9 mouse cellular contexts compared by ENCODE assay signal in genomic region chr5:24303199-24303598, GRCm38 (mm10). TPM values are rescaled to one million over a fixed set of nuclear protein-coding genes. Genes with fewer than 3 reads are reported as not detected.
DNase-seq lines count a peak whose midpoint lies in the region; ATAC-seq and TF ChIP-seq lines count a peak whose summit lies in the region.
"Had no signal": no experiment of that assay in that cellular context is flagged by ENCODE, and none has a peak within 500 bp of the region (broad histone marks: within the 10 kb centered on the region; RNA-seq: fewer than 3 reads in every experiment).

No protein-coding gene starts in this region.

- TF ChIP-seq CTCF in MEL (IDR thresholded peaks at IDR 0.05 in 2 of 3, conservative IDR thresholded peaks at IDR 0.05 in 1 of 3; ENCODE audit: control insufficient read depth in 1 of 3, insufficient read depth in 1 of 3, low read depth in 2 of 3, low read length in 3 of 3, poor library complexity in 1 of 3, severe bottlenecking in 1 of 3), result peak; percentile 23 to 50 (median 42)

- H3K36me3 ChIP-seq in kidney, embryonic 14.5 days (ENCODE audit: control insufficient read depth, insufficient read depth, low read length), result no peaks in the 10 kb centered on the region
- H3K36me3 ChIP-seq in MEL (ENCODE audit: control insufficient read depth in 1 of 2, insufficient read depth in 2 of 2, low read length in 2 of 2), result no peaks in the 10 kb centered on the region
- H3K36me3 ChIP-seq in limb, embryonic 10.5 days, result no peaks in the 10 kb centered on the region
- H3K36me3 ChIP-seq: embryonic facial prominence, embryonic 12.5 days had no signal

- 69% methylated on average over 3 of the region's 3 CpGs for WGBS in kidney, embryonic 14.5 days
- 65% methylated on average over 3 of the region's 3 CpGs for WGBS in limb, embryonic 10.5 days

- H3K9me3 ChIP-seq in kidney, embryonic 14.5 days (ENCODE audit: control insufficient read depth, low read length), result 0 out of 2 replicates have a peak, but pooled peaks cover 2% of the 10 kb centered on the region
- no peaks in the 10 kb centered on the region for H3K9me3 ChIP-seq in MEL (replicated peaks; ENCODE audit: insufficient read depth, low read length)
- H3K9me3 ChIP-seq in limb, embryonic 10.5 days (replicated peaks), result no peaks in the 10 kb centered on the region
- H3K9me3 ChIP-seq: embryonic facial prominence, embryonic 12.5 days had no signal

- H3K27me3 ChIP-seq in kidney, embryonic 14.5 days (ENCODE audit: control insufficient read depth, insufficient read depth, low read length), result no peaks in the 10 kb centered on the region
- peaks cover 4 to 6% of the 10 kb centered on the region in 2 experiments; a peak in 1 of 4 replicates for H3K27me3 ChIP-seq in MEL (ENCODE audit: control insufficient read depth in 1 of 2, insufficient read depth in 2 of 2, low read length in 2 of 2)
- no peaks in the 10 kb centered on the region for H3K27me3 ChIP-seq in limb, embryonic 10.5 days (ENCODE audit: low read depth, poor library complexity, severe bottlenecking)
- H3K27me3 ChIP-seq: embryonic facial prominence, embryonic 12.5 days had no signal

- no peak overlapping the region for H3K9ac ChIP-seq in kidney, embryonic 14.5 days (ENCODE audit: low read depth, low read length)
- H3K9ac ChIP-seq in MEL (ENCODE audit: control insufficient read depth, low read depth, low read length, poor library complexity, severe bottlenecking), result no peak overlapping the region
- H3K9ac ChIP-seq: embryonic facial prominence, embryonic 12.5 days had no signal

- no peak for TF ChIP-seq EP300 in MEL (IDR thresholded peaks at IDR 0.05; ENCODE audit: low read depth in 1 of 2, low read length in 2 of 2)

- H3K27ac ChIP-seq in kidney, embryonic 14.5 days (ENCODE audit: low read depth, low read length), result no peak overlapping the region
- no peak overlapping the region for H3K27ac ChIP-seq in MEL (ENCODE audit: control insufficient read depth, low read depth, low read length)
- H3K27ac ChIP-seq in limb, embryonic 10.5 days, result no peak overlapping the region
- H3K27ac ChIP-seq: embryonic facial prominence, embryonic 12.5 days had no signal

- DNase-seq in kidney, postnatal 25 days, result peak; percentile 19 to 33
- DNase-seq in MEL (ENCODE audit: low read depth, low spot score), result no peak
- peak; percentile 18 for DNase-seq in embryo, embryonic 11 days
- DNase-seq in layer of hippocampus, adult 9-11 months, result no peak
- DNase-seq in cerebellum, adult 9-11 months, result no peak
- no peak for DNase-seq in limb, embryonic 10.5 days (ENCODE audit: low spot score)

- no peak overlapping the region for H3K4me2 ChIP-seq in kidney, embryonic 14.5 days (replicated peaks; ENCODE audit: low read depth, low read length)
- H3K4me2 ChIP-seq: embryonic facial prominence, embryonic 12.5 days had no signal

- no peak overlapping the region for H3K4me3 ChIP-seq in kidney, embryonic 14.5 days (ENCODE audit: low read length)
- no peak overlapping the region for H3K4me3 ChIP-seq in MEL (ENCODE audit: control insufficient read depth in 1 of 2, insufficient read depth in 1 of 2, low read depth in 2 of 2, low read length in 2 of 2)
- H3K4me3 ChIP-seq in limb, embryonic 10.5 days, result no peak overlapping the region
- H3K4me3 ChIP-seq: embryonic facial prominence, embryonic 12.5 days had no signal

- no peak for TF ChIP-seq RAD21 in MEL (IDR thresholded peaks at IDR 0.05; ENCODE audit: low read depth, low read length)

- TF ChIP-seq POLR2A in MEL (IDR thresholded peaks at IDR 0.05; ENCODE audit: control insufficient read depth in 1 of 2, insufficient read depth in 1 of 2, low read depth in 1 of 2, low read length in 2 of 2, poor library complexity in 1 of 2), result no peak

- no peak for ATAC-seq in kidney, embryonic 14.5 days (ENCODE audit: low FRiP score, low TSS enrichment)
- ATAC-seq in neutrophil, adult 5-6 weeks (ENCODE audit: extremely low read depth, insufficient number of reproducible peaks, low FRiP score, poor library complexity, severe bottlenecking), result peak; percentile 48; the same call in 1 of the 2 replicates

- no peaks in the 10 kb centered on the region for H3K79me2 ChIP-seq in MEL (ENCODE audit: control insufficient read depth, insufficient read depth, low read length, poor library complexity)

- H3K4me1 ChIP-seq in kidney, embryonic 14.5 days (ENCODE audit: control insufficient read depth, insufficient read depth, low read length), result no peaks in the 10 kb centered on the region
- no peaks in the 10 kb centered on the region for H3K4me1 ChIP-seq in MEL (ENCODE audit: control insufficient read depth in 1 of 2, insufficient read depth in 2 of 2, low read length in 2 of 2)
- no peaks in the 10 kb centered on the region for H3K4me1 ChIP-seq in limb, embryonic 10.5 days
- H3K4me1 ChIP-seq: embryonic facial prominence, embryonic 12.5 days had no signal

TF ChIP-seq in MEL, 35 proteins besides CTCF, POLR2A, EP300 and RAD21:
- TF ChIP-seq GATA1 (IDR thresholded peaks at IDR 0.05; ENCODE audit: low read depth, low read length) (no peak), MXI1 (IDR thresholded peaks at IDR 0.05; ENCODE audit: low read depth, low read length) (no peak), HCFC1 (IDR thresholded peaks at IDR 0.05; ENCODE audit: low read depth, low read length) (no peak), UBTF (IDR thresholded peaks at IDR 0.05; ENCODE audit: borderline replicate concordance, insufficient read depth, low read depth, low read length) (no peak), KAT2A (conservative IDR thresholded peaks at IDR 0.05; ENCODE audit: low read depth, low read length) (no peak), SIN3A (IDR thresholded peaks at IDR 0.05; ENCODE audit: low read length) (no peak), MYC (IDR thresholded peaks at IDR 0.05; ENCODE audit: low read depth, low read length) (no peak), MYB (IDR thresholded peaks at IDR 0.05; ENCODE audit: low read depth, low read length) (no peak), USF2 (IDR thresholded peaks at IDR 0.05; ENCODE audit: borderline replicate concordance in 1 of 2, insufficient read depth in 1 of 2, low read depth in 1 of 2, low read length in 2 of 2) (no peak), RCOR1 (IDR thresholded peaks at IDR 0.05; ENCODE audit: low read depth, low read length) (no peak), TAL1 (IDR thresholded peaks at IDR 0.05; ENCODE audit: low read length) (no peak)

RNA-seq across cellular contexts. Expression of gene Kcnh2, which starts 48.2 kb away (rescaled TPM):
- polyA plus RNA-seq in kidney, embryonic 14.5 days (2014; fragmentation: Nextera tagmentation; extraction: Ambion mirVana), result 4.6 and 5.7 TPM in 2 replicates
- total RNA-seq in MEL (2012; rRNA removed), result 1.8 and 2.0 TPM in 2 replicates
- 1 to 10 TPM in 1 of 2 experiments, not detected in 1; 6.8 TPM for polyA plus RNA-seq in MEL (2012; ENCODE audit: insufficient read depth in 1 of 2, insufficient read length in 2 of 2, low read depth in 1 of 2, low replicate concordance in 2 of 2, missing spikeins in 1 of 2)
- 0.12 TPM in 1 of 2 replicates, not detected in the other for total RNA-seq in neutrophil, adult 5-6 weeks (2017)
- 15.0 and 19.3 TPM in 2 replicates for polyA plus RNA-seq in limb, embryonic 10.5 days (2016; fragmentation: Nextera tagmentation; extraction: Ambion mirVana)

Comparison
In these comparisons a context has a peak if more than half of its experiments do, and no peak if none do; other contexts are left out.
1. DNase-seq: peak in kidney, postnatal 25 days (2 of 2) and embryo, embryonic 11 days (single experiment); none in MEL (single experiment), layer of hippocampus, adult 9-11 months (single experiment), cerebellum, adult 9-11 months (single experiment) and limb, embryonic 10.5 days (single experiment).